Mouse (Mus musculus): ENCODE data around the gene F11r. TPM values are rescaled to one million over a fixed set of nuclear protein-coding genes. Genes with fewer than 3 reads are reported as not detected.

F11r gene
- total RNA-seq (2021): 59.6 and 66.3 TPM in 2 replicates
- long read RNA-seq, experiment 1, partial matches to known transcripts: 3 of 5 reads
- long read RNA-seq, experiment 1, other reads (novel, unspliced or antisense): 1 of 5 reads
- long read RNA-seq, experiment 2, partial matches to known transcripts: 9 of 10 reads
- long read RNA-seq, experiment 2, other reads (novel, unspliced or antisense): 1 of 10 reads

- DNase-seq: peak; percentile 95
Observed at GRCm38 (mm10) chr1:171437264-171438013, at the start of gene F11r. Gene F11r (plus strand): TSS chr1:171437535.

- DNase-seq: peak; percentile 53
Observed at GRCm38 (mm10) chr1:171388376-171389102, 48.8 kb upstream of the F11r start, which contains the start of gene Arhgap30. Gene Arhgap30 (plus strand): TSS chr1:171388954.

- DNase-seq: peak; percentile 33
Observed at GRCm38 (mm10) chr1:171390101-171390500, 47.2 kb upstream of the F11r start.

GRCm38 (mm10) chr1:171401821-171402220, 35.5 kb upstream of the F11r start:
- no peak for DNase-seq

GRCm38 (mm10) chr1:171402991-171403390, 34.3 kb upstream of the F11r start:
- DNase-seq: no peak

GRCm38 (mm10) chr1:171407263-171407662, 30.1 kb upstream of the F11r start:
- DNase-seq: no peak

- DNase-seq: no peak
Observed at GRCm38 (mm10) chr1:171410231-171410630, 27.1 kb upstream of the F11r start.

- DNase-seq: peak; percentile 97
Observed at GRCm38 (mm10) chr1:171410947-171411484, 26.3 kb upstream of the F11r start, which contains the start of gene Usf1. Gene Usf1 (plus strand): TSS chr1:171411313.

- no peak for DNase-seq
Observed at GRCm38 (mm10) chr1:171411492-171411941, 25.8 kb upstream of the F11r start.

- DNase-seq: peak; percentile 46
Observed at GRCm38 (mm10) chr1:171412001-171412441, 25.3 kb upstream of the F11r start.

- peak; percentile 35 for DNase-seq
Observed at GRCm38 (mm10) chr1:171412446-171412845, 24.9 kb upstream of the F11r start.

GRCm38 (mm10) chr1:171413608-171414007, 23.7 kb upstream of the F11r start:
- no peak for DNase-seq

- no peak for DNase-seq
Observed at GRCm38 (mm10) chr1:171418660-171419059, 18.7 kb upstream of the F11r start, which contains the start of gene Tstd1. Gene Tstd1 (plus strand): TSS chr1:171418872.

- DNase-seq: no peak
Observed at GRCm38 (mm10) chr1:171419291-171419882, 17.9 kb upstream of the F11r start.

GRCm38 (mm10) chr1:171419905-171420304, 17.4 kb upstream of the F11r start:
- DNase-seq: no peak

- DNase-seq: no peak
Observed at GRCm38 (mm10) chr1:171422504-171423095, 14.7 kb upstream of the F11r start.

GRCm38 (mm10) chr1:171424638-171425037, 12.7 kb upstream of the F11r start:
- no peak for DNase-seq

- DNase-seq: peak; percentile 90
Observed at GRCm38 (mm10) chr1:171425126-171425525, 12.2 kb upstream of the F11r start.

GRCm38 (mm10) chr1:171432158-171432557, 5.2 kb upstream of the F11r start:
- DNase-seq: no peak

- no peak for DNase-seq
Observed at GRCm38 (mm10) chr1:171435288-171435814, 2.0 kb upstream of the F11r start.

- DNase-seq: no peak
Observed at GRCm38 (mm10) chr1:171435974-171436373, 1.4 kb upstream of the F11r start.

All from adrenal gland, postnatal 14 days (tissue).